Mouse (Mus musculus) left cerebral cortex, postnatal 10 days (tissue): ENCODE data around the gene Gm21858. TPM values are rescaled to one million over a fixed set of nuclear protein-coding genes. Genes with fewer than 3 reads are reported as not detected.
"Not testable (repeated sequence)": the region's sequence is repeated elsewhere in the genome, so short reads cannot be mapped to it uniquely, and the experiment has no call there.

Source experiments
- DNase-seq, 2 experiments: peaks; one replicate each; pipeline ENCODE4 v3.0.0; 2021 to 2022; ENCODE audit warnings: low spot score in 2 of 2, mixed read lengths in 1 of 2; ENCODE audit errors: extremely low spot score in 1 of 2
- intact Hi-C: fragments of 180-260 bp; cut with DNase I; formaldehyde crosslinking; loops from one replicate; pipeline ENCODE4 v1.15.1; 2025
- total RNA-seq, 2 experiments: library from RNA; stranded (reverse); gene quantifications; 2 replicates each; pipeline ENCODE4 v1.2.3; 2021

Gene Gm21858
- total RNA-seq, result not detected

DNA sequence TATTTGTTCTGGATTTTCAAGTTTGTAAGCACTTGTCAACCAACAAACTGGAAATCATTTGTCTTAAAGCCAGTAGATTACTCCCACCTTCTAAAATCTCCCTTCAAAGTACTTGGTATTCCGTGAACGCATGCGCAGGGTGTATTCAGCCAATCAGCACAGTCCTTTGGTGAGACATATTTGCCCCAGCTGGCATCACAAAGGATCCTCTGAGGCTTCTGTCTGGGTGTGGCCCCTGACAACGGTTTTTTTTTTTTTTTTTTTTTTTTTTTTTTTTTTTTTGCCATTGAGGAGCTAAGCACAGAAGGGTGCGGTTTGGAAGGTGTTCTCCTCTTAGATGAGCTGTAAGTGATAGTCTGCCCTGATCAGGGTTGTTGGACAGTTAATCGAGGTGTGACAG, at the start of gene Gm21858:
Gene Gm21858, plus strand, starts transcription at position 301 of the 400 bp plus-strand sequence.
- DNase-seq, intact Hi-C loops: not testable (repeated sequence)
